Mouse (Mus musculus): Measurements from ENCODE around the gene Rfc3. TPM values are rescaled to one million over a fixed set of nuclear protein-coding genes. Genes with fewer than 3 reads are reported as not detected.

Rfc3 gene
- 2.8 TPM for polyA plus RNA-seq (2015; fragmentation: Illumina TruSeq; extraction: RNeasy Lipid Tissue Mini Kit (QIAGEN cat#74804); ENCODE audit: insufficient read depth, low read depth, low replicate concordance)

DNA sequence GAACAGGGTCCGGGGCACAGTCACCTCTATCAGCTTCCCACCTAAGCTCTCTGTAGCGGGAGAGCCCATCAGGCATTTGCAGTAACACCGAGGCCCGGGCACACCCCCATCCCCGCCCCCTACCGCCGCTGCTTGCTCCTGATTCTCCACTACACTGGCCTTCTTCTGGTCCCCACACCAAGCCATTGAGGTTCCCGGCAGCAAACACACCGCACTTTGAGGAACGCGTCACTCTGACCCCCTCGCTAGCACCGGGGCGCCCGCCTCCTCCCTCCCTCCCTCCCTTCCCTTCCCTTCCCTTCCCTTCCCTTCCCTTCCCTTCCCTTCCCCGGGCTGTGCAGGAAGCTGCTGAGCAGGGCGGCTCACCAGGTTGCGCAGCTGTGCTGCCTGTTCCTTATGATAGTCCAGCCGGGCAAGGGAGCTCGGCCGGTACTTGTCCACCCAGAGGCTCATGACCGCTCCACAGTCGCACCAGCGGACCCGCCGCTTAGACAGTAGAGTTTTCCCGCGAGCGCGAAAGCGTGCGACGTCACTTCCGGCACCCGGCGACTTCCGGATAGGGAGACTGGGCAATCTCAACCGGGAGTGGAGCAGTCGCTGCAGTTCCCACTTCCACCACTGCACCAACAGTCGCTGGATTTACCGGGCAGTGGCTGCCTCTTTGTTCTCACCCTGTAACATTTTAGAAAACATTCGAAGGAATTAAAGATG lies at the start of gene Rfc3:
Rfc3 (minus strand) TSS at position 543 of the 711 bp plus-strand sequence.

GRCm38 (mm10) chr5:151605921-151606320 lies 45.1 kb downstream of the Rfc3 start, which contains the start of gene Vmn2r18:
Vmn2r18 (minus strand) TSS chr5:151606021.

Other genes with a start within 250 kb of the Rfc3 start
- not detected for gene Gm42906, start 223.1 kb downstream of the Rfc3 start, polyA plus RNA-seq (2015; fragmentation: Illumina TruSeq; extraction: RNeasy Lipid Tissue Mini Kit (QIAGEN cat#74804); ENCODE audit: insufficient read depth, low read depth, low replicate concordance)
- not detected for gene Vmn2r18, start 45.2 kb downstream of the Rfc3 start, polyA plus RNA-seq (2015; fragmentation: Illumina TruSeq; extraction: RNeasy Lipid Tissue Mini Kit (QIAGEN cat#74804); ENCODE audit: insufficient read depth, low read depth, low replicate concordance)